Mouse (Mus musculus): ENCODE measurements at regions not wholly inside any gene's neighbourhood (a gene's known extent, or its start where the extent isn't known, plus 50 kb on each side); places are given as distances from the start of the nearest gene placed in this dataset.

GRCm38 (mm10) chr3:56660594-56660993 is 477.1 kb upstream of the Nbea start:
- in situ Hi-C loops (cut with MboI; ENCODE audit: low sequenced_read_pairs in 2 of 2, unreplicated experiment in 2 of 2) = no loop called here
- TF ChIP-seq HCFC1 (IDR thresholded peaks at IDR 0.05; ENCODE audit: borderline replicate concordance, insufficient read depth, low read length) (no peak), ZC3H11A (IDR thresholded peaks at IDR 0.05; ENCODE audit: borderline replicate concordance, low read depth, low read length) (no peak), MAFK (IDR thresholded peaks at IDR 0.05; ENCODE audit: insufficient read depth, low read depth, low read length) (no peak), ZNF384 (IDR thresholded peaks at IDR 0.05; ENCODE audit: low read depth, low read length) (no peak), CHD2 (IDR thresholded peaks at IDR 0.05; ENCODE audit: low read depth, low read length) (no peak)
- DNase-seq (ENCODE audit: low read depth, low spot score) = no peak
- Histone ChIP-seq H3K9ac (ENCODE audit: insufficient read depth, low read depth, low read length, poor library complexity, severe bottlenecking) (no peak overlapping the region), H3K4me1 (ENCODE audit: control insufficient read depth in 2 of 2, insufficient read depth in 2 of 2, low read length in 2 of 2, poor library complexity in 1 of 2) (no peaks in the 10 kb centered on the region), H3K36me3 (ENCODE audit: control insufficient read depth, insufficient read depth, low read length, poor library complexity, severe bottlenecking) (no peaks in the 10 kb centered on the region), H3K9me3 (ENCODE audit: control insufficient read depth, insufficient read depth, low read depth, low read length) (no peaks in the 10 kb centered on the region), H3K27ac (ENCODE audit: insufficient read depth, low read depth, low read length, poor library complexity, severe bottlenecking) (no peak overlapping the region), H3K4me3 (ENCODE audit: insufficient read depth in 1 of 2, low read depth in 1 of 2, low read length in 2 of 2, poor library complexity in 1 of 2, severe bottlenecking in 1 of 2) (no peak overlapping the region)

- H3K4me3 ChIP-seq (ENCODE audit: insufficient read depth in 1 of 2, low read depth in 1 of 2, low read length in 2 of 2, poor library complexity in 1 of 2, severe bottlenecking in 1 of 2) = no peak overlapping the region
- TF ChIP-seq ZNF384 (IDR thresholded peaks at IDR 0.05; ENCODE audit: low read depth, low read length) (no peak), MAFK (IDR thresholded peaks at IDR 0.05; ENCODE audit: insufficient read depth, low read depth, low read length) (no peak), CHD2 (IDR thresholded peaks at IDR 0.05; ENCODE audit: low read depth, low read length) (no peak), ZC3H11A (IDR thresholded peaks at IDR 0.05; ENCODE audit: borderline replicate concordance, low read depth, low read length) (no peak), HCFC1 (IDR thresholded peaks at IDR 0.05; ENCODE audit: borderline replicate concordance, insufficient read depth, low read length) (no peak)
- in situ Hi-C loops (cut with MboI; ENCODE audit: low sequenced_read_pairs in 2 of 2, unreplicated experiment in 2 of 2) = no loop called here
Measured at GRCm38 (mm10) chr3:56647313-56647712, 463.8 kb upstream of the Nbea start.

More at GRCm38 (mm10) chr3:56647313-56647712, 463.8 kb upstream of the Nbea start:
- no peak overlapping the region for H3K27ac ChIP-seq (ENCODE audit: insufficient read depth, low read depth, low read length, poor library complexity, severe bottlenecking)
- H3K9ac ChIP-seq (ENCODE audit: insufficient read depth, low read depth, low read length, poor library complexity, severe bottlenecking) = no peak overlapping the region
- no peaks in the 10 kb centered on the region for H3K4me1 ChIP-seq (ENCODE audit: control insufficient read depth in 2 of 2, insufficient read depth in 2 of 2, low read length in 2 of 2, poor library complexity in 1 of 2)
- H3K36me3 ChIP-seq (ENCODE audit: control insufficient read depth, insufficient read depth, low read length, poor library complexity, severe bottlenecking) = no peaks in the 10 kb centered on the region
- H3K9me3 ChIP-seq (ENCODE audit: control insufficient read depth, insufficient read depth, low read depth, low read length) = no peaks in the 10 kb centered on the region
- no peak for DNase-seq (ENCODE audit: low read depth, low spot score)

Measured in ES-E14 (cell line).